In the genomic region with DNA sequence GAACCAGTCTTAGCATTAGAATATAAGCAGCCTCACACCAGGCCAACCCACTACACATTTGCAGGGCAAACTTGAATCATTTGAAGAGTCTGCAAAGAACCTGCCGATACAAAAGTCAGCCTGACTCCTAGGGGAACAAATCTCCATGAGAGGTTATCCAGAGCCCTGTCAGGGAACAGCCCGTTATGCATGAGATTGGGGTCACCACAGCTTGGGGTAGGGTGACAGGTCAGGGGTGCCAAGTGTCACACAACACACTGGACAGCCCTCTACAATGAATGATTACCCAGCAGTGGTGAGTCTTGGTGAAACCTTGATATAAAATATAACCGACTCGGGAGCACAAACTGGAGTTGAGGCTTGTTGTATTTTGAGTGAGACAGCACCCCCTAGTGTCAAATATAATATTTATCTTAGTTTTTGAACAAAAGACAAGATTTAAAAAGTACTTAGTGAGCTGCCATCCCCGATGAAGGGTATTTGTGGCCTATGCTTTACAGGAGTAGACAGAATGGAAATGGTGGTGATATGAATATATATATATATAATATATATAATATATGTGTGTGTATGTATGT, we compare ENCODE assay signal across 9 mouse cellular contexts. TPM values are rescaled to one million over a fixed set of nuclear protein-coding genes. Genes with fewer than 3 reads are reported as not detected.
DNase-seq lines count a peak whose midpoint lies in the region; ATAC-seq and TF ChIP-seq lines count a peak whose summit lies in the region.
"Had no signal": no experiment of that assay in that cellular context is flagged by ENCODE, and none has a peak within 500 bp of the region (broad histone marks: within the 10 kb centered on the region; RNA-seq: fewer than 3 reads in every experiment).

No protein-coding gene starts in this region.

- no peaks in the 10 kb centered on the region for H3K9me3 ChIP-seq in kidney, postnatal 0 days (replicated peaks; ENCODE audit: low read length)
- peaks cover 3% of the 10 kb centered on the region for H3K9me3 ChIP-seq in CH12.LX (replicated peaks; ENCODE audit: low read length)

- H3K4me2 ChIP-seq in kidney, postnatal 0 days (ENCODE audit: low read length), result no peak overlapping the region
- no peak overlapping the region for H3K4me2 ChIP-seq in CH12.LX (ENCODE audit: insufficient read depth, low read depth, poor library complexity, severe bottlenecking)

- peak; percentile 70 for TF ChIP-seq RAD21 in CH12.LX (IDR thresholded peaks at IDR 0.05; ENCODE audit: low read depth, low read length)

- no peak overlapping the region for H3K4me3 ChIP-seq in kidney, postnatal 0 days (replicated peaks; ENCODE audit: low read depth, low read length)
- no peak overlapping the region for H3K4me3 ChIP-seq in CH12.LX (replicated peaks in 1 of 3; ENCODE audit: low read depth in 2 of 3, low read length in 2 of 3, poor library complexity in 1 of 3)

- 45% methylated on average over 5 of the region's 5 CpGs for WGBS in kidney, postnatal 0 days

- H3K9ac ChIP-seq in kidney, postnatal 0 days (ENCODE audit: low read depth, low read length), result no peak overlapping the region
- H3K9ac ChIP-seq in CH12.LX (ENCODE audit: insufficient read depth, low read depth), result no peak overlapping the region

- no peak for TF ChIP-seq EP300 in CH12.LX (IDR thresholded peaks at IDR 0.05; ENCODE audit: low read length)

- peak; percentile 59; the same call in 1 of the 2 replicates for ATAC-seq in kidney, postnatal 0 days (replicated peaks; ENCODE audit: low FRiP score, low read depth)
- peak; percentile 41 for ATAC-seq in megakaryocyte-erythroid progenitor cell, adult 5-6 weeks (replicated peaks; ENCODE audit: low FRiP score, low TSS enrichment, poor library complexity, severe bottlenecking)
- no peak for ATAC-seq in activated CD4-positive, CD25-positive, alpha-beta regulatory T cell, adult 4 months
- ATAC-seq in erythroblast, adult 5-6 weeks (replicated peaks; ENCODE audit: low FRiP score, poor library complexity, severe bottlenecking), result no peak

- in situ Hi-C loops in CH12.LX (cut with MboI; ENCODE audit: low pct_ligation_motif_present, low pct_unique_long_range_greater_than_20kb, low sequenced_read_pairs), result no loop called here

- H3K36me3 ChIP-seq in kidney, postnatal 0 days (ENCODE audit: insufficient read depth, low read length), result no peaks in the 10 kb centered on the region
- H3K36me3 ChIP-seq in CH12.LX (replicated peaks in 1 of 2; ENCODE audit: control insufficient read depth in 1 of 2, insufficient read depth in 1 of 2, low read length in 1 of 2), result no peaks in the 10 kb centered on the region

- H3K27ac ChIP-seq in kidney, postnatal 0 days, result no peak overlapping the region
- H3K27ac ChIP-seq in CH12.LX (ENCODE audit: insufficient read depth, low read depth), result no peak overlapping the region

- peak; percentile 65 for DNase-seq in kidney, postnatal 0 days (ENCODE audit: low spot score)
- DNase-seq in kidney, postnatal 10 days, result no peak
- DNase-seq in CH12.LX (ENCODE audit: extremely low read depth) (peak; percentile 51), adipocyte (ENCODE audit: low spot score) (peak; percentile 44)
- DNase-seq: adrenal gland, postnatal 14 days had no signal

- H3K27me3 ChIP-seq in kidney, postnatal 0 days (ENCODE audit: insufficient read depth, low read length), result no peaks in the 10 kb centered on the region
- H3K27me3 ChIP-seq in CH12.LX (replicated peaks), result no peaks in the 10 kb centered on the region

- dilution Hi-C loops in CH12.LX (cut with MboI; ENCODE audit: extremely low pct_ligation_motif_present, extremely low pct_unique_long_range_greater_than_20kb, low sequenced_read_pairs), result no loop called here

- TF ChIP-seq POLR2A in CH12.LX (IDR thresholded peaks at IDR 0.05; ENCODE audit: low read depth, low read length), result no peak

- TF ChIP-seq CTCF in kidney, postnatal 0 days (IDR thresholded peaks at IDR 0.05; ENCODE audit: low read depth), result peak; percentile 60
- peak in 1 of 2 experiments; percentile 66; a peak in 2 of 4 replicates for TF ChIP-seq CTCF in CH12.LX (conservative IDR thresholded peaks at IDR 0.05 in 1 of 2, IDR thresholded peaks at IDR 0.05 in 1 of 2; ENCODE audit: low read depth in 2 of 2, low read length in 2 of 2)

- no peaks in the 10 kb centered on the region for H3K4me1 ChIP-seq in kidney, postnatal 0 days (replicated peaks; ENCODE audit: insufficient read depth, low read length)
- H3K4me1 ChIP-seq in CH12.LX (ENCODE audit: control insufficient read depth in 1 of 2, insufficient read depth in 2 of 2), result no peaks in the 10 kb centered on the region

- H3K79me2 ChIP-seq in CH12.LX (replicated peaks; ENCODE audit: control insufficient read depth, extremely low read depth, insufficient read depth, poor library complexity, severe bottlenecking), result no peaks in the 10 kb centered on the region

TF ChIP-seq in CH12.LX, 34 proteins besides CTCF, POLR2A, EP300 and RAD21:
- TF ChIP-seq MEF2A (IDR thresholded peaks at IDR 0.05; ENCODE audit: borderline replicate concordance, low read depth, low read length), result no peak
- no peak for TF ChIP-seq JUN (IDR thresholded peaks at IDR 0.05; ENCODE audit: insufficient read depth, low read depth, low read length)
- TF ChIP-seq SMC3 (IDR thresholded peaks at IDR 0.05; ENCODE audit: low read depth, low read length), result peak; percentile 47
- no peak for TF ChIP-seq ZKSCAN1 (IDR thresholded peaks at IDR 0.05; ENCODE audit: borderline replicate concordance, low read depth, low read length)
- TF ChIP-seq TBP (conservative IDR thresholded peaks at IDR 0.05; ENCODE audit: low read depth, low read length), result no peak
- no peak for TF ChIP-seq POLR2AphosphoS2 (IDR thresholded peaks at IDR 0.05; ENCODE audit: low read depth, low read length)
- no peak for TF ChIP-seq UBTF (IDR thresholded peaks at IDR 0.05; ENCODE audit: low read depth, low read length)
- TF ChIP-seq NELFE (IDR thresholded peaks at IDR 0.05; ENCODE audit: low read depth, low read length), result no peak

RNA-seq across cellular contexts. Expression of gene Atoh7, which starts 13.7 kb away (rescaled TPM):
- 0.22 and 0.26 TPM in 2 replicates for polyA plus RNA-seq in kidney, postnatal 0 days (2015; fragmentation: Nextera tagmentation; extraction: Ambion mirVana)
- not detected in 2 replicates for total RNA-seq in CH12.LX (2012; rRNA removed)
- total RNA-seq in CH12.LX (2014; rRNA removed), result not detected in 2 replicates
- not detected in 2 replicates for polyA plus RNA-seq in CH12.LX (2012; ENCODE audit: insufficient read length, low read depth)
- total RNA-seq in megakaryocyte-erythroid progenitor cell, adult 5-6 weeks (2014; fragmentation: Nextera tagmentation), result not detected in 2 replicates
- total RNA-seq in megakaryocyte-erythroid progenitor cell, adult 5-6 weeks (2017), result not detected in 2 replicates
- polyA plus RNA-seq in activated CD4-positive, CD25-positive, alpha-beta regulatory T cell, adult 4 months (2017; shearing (Covaris generic)), result not detected
- not detected in 2 replicates for total RNA-seq in erythroblast, adult 5-6 weeks (2015; ENCODE audit: low replicate concordance)
- total RNA-seq in erythroblast, adult 5-6 weeks (2017; ENCODE audit: low replicate concordance), result not detected in 2 replicates
- total RNA-seq: adrenal gland, postnatal 14 days had no signal
- polyA plus RNA-seq: stomach, embryonic 16.5 days had no signal

RNA-seq across cellular contexts. Expression of gene Pbld1, which starts 53.2 kb away (rescaled TPM):
- 13.7 and 16.0 TPM in 2 replicates for polyA plus RNA-seq in kidney, postnatal 0 days (2015; fragmentation: Nextera tagmentation; extraction: Ambion mirVana)
- total RNA-seq in CH12.LX (2012; rRNA removed) (0.04 and 0.25 TPM in 2 replicates), CH12.LX (2014; rRNA removed) (not detected in 2 replicates)
- polyA plus RNA-seq in CH12.LX (2012; ENCODE audit: insufficient read length, low read depth), result 0.49 TPM in 1 of 2 replicates, not detected in the other
- total RNA-seq in megakaryocyte-erythroid progenitor cell, adult 5-6 weeks (2014; fragmentation: Nextera tagmentation), result 0.28 TPM in 1 of 2 replicates, not detected in the other
- 0.61 TPM in 1 of 2 replicates, not detected in the other for total RNA-seq in megakaryocyte-erythroid progenitor cell, adult 5-6 weeks (2017)
- polyA plus RNA-seq in activated CD4-positive, CD25-positive, alpha-beta regulatory T cell, adult 4 months (2017; shearing (Covaris generic)), result not detected
- total RNA-seq in erythroblast, adult 5-6 weeks (2015; ENCODE audit: low replicate concordance), result not detected in 2 replicates
- total RNA-seq in erythroblast, adult 5-6 weeks (2017; ENCODE audit: low replicate concordance), result not detected in 2 replicates

Comparison
In these comparisons a context has a peak if more than half of its experiments do, and no peak if none do; other contexts are left out.
1. ATAC-seq: peak in kidney, postnatal 0 days (single experiment) and megakaryocyte-erythroid progenitor cell, adult 5-6 weeks (single experiment); none in activated CD4-positive, CD25-positive, alpha-beta regulatory T cell, adult 4 months (single experiment) and erythroblast, adult 5-6 weeks (single experiment).